Mouse (Mus musculus): Measurements from ENCODE around the gene Sytl3.

Sytl3 gene

GRCm38 (mm10) chr17:6778771-6779509 lies 120.0 kb downstream of the Sytl3 start:
- DNase-seq (ENCODE audit: low spot score), result no peak

- no peak for DNase-seq (ENCODE audit: low spot score)
Observed at GRCm38 (mm10) chr17:6779632-6780031, 120.7 kb downstream of the Sytl3 start.

- DNase-seq (ENCODE audit: low spot score), result no peak
Observed at GRCm38 (mm10) chr17:6780521-6781115, 121.7 kb downstream of the Sytl3 start.

- no peak for DNase-seq (ENCODE audit: low spot score)
Observed at GRCm38 (mm10) chr17:6781273-6781672, 122.4 kb downstream of the Sytl3 start.

- peak; percentile 57 for DNase-seq (ENCODE audit: low spot score)
Observed at GRCm38 (mm10) chr17:6782033-6782526, 123.2 kb downstream of the Sytl3 start.

- DNase-seq (ENCODE audit: low spot score), result peak; percentile 90
Observed at GRCm38 (mm10) chr17:6782611-6783005, 123.7 kb downstream of the Sytl3 start, which contains the start of gene Ezr. Gene Ezr, minus strand, starts transcription at chr17:6782784.

- peak; percentile 48 for DNase-seq (ENCODE audit: low spot score)
Observed at GRCm38 (mm10) chr17:6783006-6783661, 124.2 kb downstream of the Sytl3 start.

- DNase-seq (ENCODE audit: low spot score), result no peak
Observed at GRCm38 (mm10) chr17:6783756-6784357, 125.0 kb downstream of the Sytl3 start.

- DNase-seq (ENCODE audit: low spot score), result no peak
Observed at GRCm38 (mm10) chr17:6787241-6787640, 128.3 kb downstream of the Sytl3 start.

Data from T-cell, adult 2 months (primary cell).